Mouse (Mus musculus) adrenal gland, postnatal 25 days (tissue): ENCODE results near the gene Olfr344. TPM values are rescaled to one million over a fixed set of nuclear protein-coding genes. Genes with fewer than 3 reads are reported as not detected.

ENCODE experiments used
- DNase-seq: peaks from one replicate; pipeline ENCODE4 v3.0.0; 2021; ENCODE audit warnings: mixed read lengths
- long read RNA-seq: library from polyadenylated mRNA; stranded (forward); transcript quantifications from one replicate; pipeline ENCODE4 v2.0.0, GENCODE M21; 2021
- total RNA-seq: library from RNA; stranded (reverse); gene quantifications from 2 replicates; pipeline ENCODE4 v1.2.3, GENCODE M21; 2021

The Olfr344 gene
- not detected in 2 replicates for total RNA-seq
- long read RNA-seq, result 0 reads

- DNase-seq, result no peak
Measured at GRCm38 (mm10) chr2:36566362-36566761, at the start of gene Olfr344. Gene Olfr344 (plus strand): TSS chr2:36566662.

- DNase-seq, result no peak
Measured at GRCm38 (mm10) chr2:36524698-36525097, 41.8 kb upstream of the Olfr344 start, which contains the start of gene Olfr342. Gene Olfr342 (plus strand): TSS chr2:36524998.

- no peak for DNase-seq
Measured at GRCm38 (mm10) chr2:36565156-36565555, 1.3 kb upstream of the Olfr344 start.

GRCm38 (mm10) chr2:36567022-36567421, 560 bp downstream of the Olfr344 start:
- no peak for DNase-seq

GRCm38 (mm10) chr2:36567845-36568244, 1.4 kb downstream of the Olfr344 start:
- no peak for DNase-seq

Other genes starting within 250 kb of the Olfr344 start
- not detected in 2 replicates for gene Olfr338, start 193.1 kb upstream of the Olfr344 start, total RNA-seq
- not detected in 2 replicates for gene Olfr339, start 147.7 kb upstream of the Olfr344 start, total RNA-seq
- gene Olfr340, start 114.1 kb upstream of the Olfr344 start, total RNA-seq, result not detected in 2 replicates
- not detected in 2 replicates for gene Olfr341, start 84.2 kb upstream of the Olfr344 start, total RNA-seq
- not detected in 2 replicates for gene Olfr342, start 41.7 kb upstream of the Olfr344 start, total RNA-seq
- not detected in 2 replicates for gene Olfr345, start 73.4 kb downstream of the Olfr344 start, total RNA-seq
- gene Olfr346, start 119.1 kb downstream of the Olfr344 start, total RNA-seq, result not detected in 2 replicates
- gene Olfr347, start 165.2 kb downstream of the Olfr344 start, total RNA-seq, result not detected in 2 replicates
- not detected in 2 replicates for gene Olfr348, start 217.6 kb downstream of the Olfr344 start, total RNA-seq
- gene Olfr50, start 223.9 kb downstream of the Olfr344 start, total RNA-seq, result not detected in 2 replicates